Mouse (Mus musculus) kidney, adult 11 months (tissue): ENCODE measurements around the gene Gm21731.
"Not testable (repeated sequence)": the region's sequence is repeated elsewhere in the genome, so short reads cannot be mapped to it uniquely, and the experiment has no call there.

Experiments used
- DNase-seq: peaks from one replicate; pipeline ENCODE4 v3.0.0; 2022

The Gm21731 gene

GRCm38 (mm10) chr13:120238811-120239210, at the start of gene Gm21731:
TSS of gene Gm21731 (plus strand) at chr13:120239111.
- DNase-seq = not testable (repeated sequence)

GRCm38 (mm10) chr13:120196189-120196821, 42.6 kb upstream of the Gm21731 start:
- DNase-seq = not testable (repeated sequence)

GRCm38 (mm10) chr13:120215847-120216246, 23.1 kb upstream of the Gm21731 start, which contains the start of gene Gm21762:
TSS of gene Gm21762 (minus strand) at chr13:120215947.
- not testable (repeated sequence) for DNase-seq

GRCm38 (mm10) chr13:120220922-120221321, 18.0 kb upstream of the Gm21731 start:
- DNase-seq = not testable (repeated sequence)

GRCm38 (mm10) chr13:120223012-120223659, 15.8 kb upstream of the Gm21731 start:
- DNase-seq = not testable (repeated sequence)

- DNase-seq = not testable (repeated sequence)
Measured at GRCm38 (mm10) chr13:120231798-120232197, 7.1 kb upstream of the Gm21731 start.

- DNase-seq = not testable (repeated sequence)
Measured at GRCm38 (mm10) chr13:120232447-120233049, 6.4 kb upstream of the Gm21731 start.

GRCm38 (mm10) chr13:120251208-120251924, 12.5 kb downstream of the Gm21731 start:
- DNase-seq = not testable (repeated sequence)

- not testable (repeated sequence) for DNase-seq
Measured at GRCm38 (mm10) chr13:120258817-120259658, 20.1 kb downstream of the Gm21731 start.

- DNase-seq = not testable (repeated sequence)
Measured at GRCm38 (mm10) chr13:120259718-120260117, 20.8 kb downstream of the Gm21731 start.

GRCm38 (mm10) chr13:120262870-120263269, 24.0 kb downstream of the Gm21731 start, which contains the start of gene AF067061:
TSS of gene AF067061 (plus strand) at chr13:120263114.
- DNase-seq = not testable (repeated sequence)

GRCm38 (mm10) chr13:120277837-120278236, 38.9 kb downstream of the Gm21731 start:
- DNase-seq = peak; percentile 10

GRCm38 (mm10) chr13:120278784-120279183, 39.9 kb downstream of the Gm21731 start:
- no peak for DNase-seq
